ENCODE assay signal across 8 mouse cellular contexts in genomic region chr9:107709096-107709696, GRCm38 (mm10). TPM values are rescaled to one million over a fixed set of nuclear protein-coding genes. Genes with fewer than 3 reads are reported as not detected.
DNase-seq lines count a peak whose midpoint lies in the region; ATAC-seq and TF ChIP-seq lines count a peak whose summit lies in the region.

No protein-coding gene starts in this region.

- peak overlapping the region; percentile 95 for H3K9ac ChIP-seq in embryonic facial prominence, embryonic 14.5 days (ENCODE audit: low read depth, low read length)
- H3K9ac ChIP-seq in intestine, postnatal 0 days (ENCODE audit: low read depth, low read length) = peak overlapping the region; percentile 72
- H3K9ac ChIP-seq in neural tube, embryonic 14.5 days (replicated peaks; ENCODE audit: low read depth, low read length) = peak overlapping the region; percentile 88

- no peak for TF ChIP-seq CTCF in gastrocnemius, adult 2 months (IDR thresholded peaks at IDR 0.05)
- TF ChIP-seq CTCF in intestine, postnatal 0 days (IDR thresholded peaks at IDR 0.05; ENCODE audit: low read depth) = no peak

- peak overlapping the region; percentile 92 for H3K27ac ChIP-seq in gastrocnemius, adult 2 months
- H3K27ac ChIP-seq in embryonic facial prominence, embryonic 14.5 days (replicated peaks; ENCODE audit: low read depth, low read length) = peak overlapping the region; percentile 86
- H3K27ac ChIP-seq in intestine, postnatal 0 days (ENCODE audit: low read depth, low read length) = peak overlapping the region; percentile 66; the same call in 1 of the 2 replicates
- H3K27ac ChIP-seq in neural tube, embryonic 14.5 days (ENCODE audit: low read depth, low read length) = peak overlapping the region; percentile 77

- no peak for ATAC-seq in embryonic facial prominence, embryonic 14.5 days (ENCODE audit: low read depth)
- peak; percentile 17; the same call in 1 of the 2 replicates for ATAC-seq in intestine, postnatal 0 days
- peak; percentile 18; the same call in 1 of the 2 replicates for ATAC-seq in neural tube, embryonic 14.5 days (ENCODE audit: low read depth)
- no peak for ATAC-seq in megakaryocyte progenitor cell, adult 5-6 weeks (replicated peaks; ENCODE audit: poor library complexity)

- WGBS in embryonic facial prominence, embryonic 14.5 days = 0% methylated on average over 17 of the region's 55 CpGs
- under 1% methylated on average over 53 of the region's 55 CpGs for WGBS in intestine, postnatal 0 days
- 0% methylated on average over 39 of the region's 55 CpGs for WGBS in neural tube, embryonic 14.5 days

- peak overlapping the region; percentile 92 for H3K4me2 ChIP-seq in embryonic facial prominence, embryonic 14.5 days (ENCODE audit: low read depth, low read length)
- peak overlapping the region; percentile 99 for H3K4me2 ChIP-seq in intestine, postnatal 0 days (replicated peaks; ENCODE audit: low read depth)
- peak overlapping the region; percentile 88 for H3K4me2 ChIP-seq in neural tube, embryonic 14.5 days (ENCODE audit: low read depth, low read length)

- no peaks in the 10 kb centered on the region for H3K9me3 ChIP-seq in embryonic facial prominence, embryonic 14.5 days (ENCODE audit: control insufficient read depth, low read length)
- no peaks in the 10 kb centered on the region for H3K9me3 ChIP-seq in intestine, postnatal 0 days (ENCODE audit: control insufficient read depth)
- no peaks in the 10 kb centered on the region for H3K9me3 ChIP-seq in neural tube, embryonic 14.5 days (ENCODE audit: control insufficient read depth, low read length)

- intact Hi-C loops in gastrocnemius, adult 2 months (cut with DNase I) = no loop called here

- no peaks in the 10 kb centered on the region for H3K27me3 ChIP-seq in embryonic facial prominence, embryonic 14.5 days (replicated peaks; ENCODE audit: control insufficient read depth, insufficient read depth, low read length)
- H3K27me3 ChIP-seq in intestine, postnatal 0 days (replicated peaks; ENCODE audit: control insufficient read depth, insufficient read depth, low read length) = peaks cover 4% of the 10 kb centered on the region; the same call in 1 of the 2 replicates
- H3K27me3 ChIP-seq in neural tube, embryonic 14.5 days (ENCODE audit: control insufficient read depth, insufficient read depth, low read length) = peaks cover 3% of the 10 kb centered on the region; the same call in 1 of the 2 replicates

- peaks cover 17% of the 10 kb centered on the region for H3K36me3 ChIP-seq in embryonic facial prominence, embryonic 14.5 days (ENCODE audit: control insufficient read depth, insufficient read depth, low read length)
- 0 out of 2 replicates have a peak, but pooled peaks cover 8% of the 10 kb centered on the region for H3K36me3 ChIP-seq in intestine, postnatal 0 days (ENCODE audit: control insufficient read depth, insufficient read depth)
- H3K36me3 ChIP-seq in neural tube, embryonic 14.5 days (ENCODE audit: control insufficient read depth, insufficient read depth, low read length) = no peaks in the 10 kb centered on the region

- DNase-seq in gastrocnemius, adult 2 months = no peak
- DNase-seq in gastrocnemius, postnatal 25 days = no peak
- peak; percentile 33 for DNase-seq in 416B (ENCODE audit: low read depth)
- DNase-seq in embryonic facial prominence, embryonic 14.5 days (ENCODE audit: low spot score) = no peak
- DNase-seq in adrenal gland, postnatal 36 days = no peak

- H3K4me3 ChIP-seq in gastrocnemius, adult 2 months = peak overlapping the region; percentile 88
- peak overlapping the region; percentile 92 for H3K4me3 ChIP-seq in embryonic facial prominence, embryonic 14.5 days (ENCODE audit: low read depth, low read length)
- H3K4me3 ChIP-seq in intestine, postnatal 0 days (ENCODE audit: low read depth, low read length) = peak overlapping the region; percentile 59
- H3K4me3 ChIP-seq in neural tube, embryonic 14.5 days (ENCODE audit: low read depth, low read length) = peak overlapping the region; percentile 79

- peaks cover 39% of the 10 kb centered on the region for H3K4me1 ChIP-seq in embryonic facial prominence, embryonic 14.5 days (ENCODE audit: control insufficient read depth, insufficient read depth, low read length)
- H3K4me1 ChIP-seq in intestine, postnatal 0 days (replicated peaks; ENCODE audit: control insufficient read depth, insufficient read depth, low read length) = peaks cover 6% of the 10 kb centered on the region
- peaks cover 16% of the 10 kb centered on the region for H3K4me1 ChIP-seq in neural tube, embryonic 14.5 days (ENCODE audit: control insufficient read depth, insufficient read depth, low read length)

RNA-seq across cellular contexts. Expression of gene Sema3f, which starts 1.1 kb away (rescaled TPM):
- total RNA-seq in gastrocnemius, adult 2 months (2021) = 1 to 10 TPM; 6.3 to 9.2 TPM
- total RNA-seq in gastrocnemius, postnatal 25 days (2021) = 1 to 10 TPM; 5.9 to 9.7 TPM
- 32.8 and 36.9 TPM in 2 replicates for polyA plus RNA-seq in embryonic facial prominence, embryonic 14.5 days (2014; fragmentation: Nextera tagmentation; extraction: Ambion mirVana)
- polyA plus RNA-seq in intestine, postnatal 0 days (2015; fragmentation: Nextera tagmentation; extraction: Ambion mirVana) = 3.9 and 4.4 TPM in 2 replicates
- polyA plus RNA-seq in neural tube, embryonic 14.5 days (2014; fragmentation: Nextera tagmentation; extraction: Ambion mirVana) = 17.0 and 18.7 TPM in 2 replicates
- total RNA-seq in adrenal gland, postnatal 36 days (2021) = 10 to 100 TPM; 22.6 to 41.3 TPM
- not detected in 2 replicates for total RNA-seq in megakaryocyte progenitor cell, adult 5-6 weeks (2015)
- total RNA-seq in megakaryocyte progenitor cell, adult 5-6 weeks (2017) = 1.00 TPM in 1 of 2 replicates, not detected in the other

RNA-seq across cellular contexts. Expression of gene Gnat1, which starts 29.7 kb away (rescaled TPM):
- not detected for total RNA-seq in gastrocnemius, adult 2 months (2021)
- total RNA-seq in gastrocnemius, postnatal 25 days (2021) = not detected
- 0.79 and 1.5 TPM in 2 replicates for polyA plus RNA-seq in embryonic facial prominence, embryonic 14.5 days (2014; fragmentation: Nextera tagmentation; extraction: Ambion mirVana)
- polyA plus RNA-seq in intestine, postnatal 0 days (2015; fragmentation: Nextera tagmentation; extraction: Ambion mirVana) = 1.6 and 1.9 TPM in 2 replicates
- polyA plus RNA-seq in neural tube, embryonic 14.5 days (2014; fragmentation: Nextera tagmentation; extraction: Ambion mirVana) = 1.4 and 2.7 TPM in 2 replicates
- total RNA-seq in adrenal gland, postnatal 36 days (2021) = not detected
- 0.12 TPM in 1 of 2 replicates, not detected in the other for total RNA-seq in megakaryocyte progenitor cell, adult 5-6 weeks (2015)
- total RNA-seq in megakaryocyte progenitor cell, adult 5-6 weeks (2017) = not detected in 2 replicates

RNA-seq across cellular contexts. Expression of gene Slc38a3, which starts 39.9 kb away (rescaled TPM):
- total RNA-seq in gastrocnemius, adult 2 months (2021) = 10 to 100 TPM; 60.8 to 94.7 TPM
- total RNA-seq in gastrocnemius, postnatal 25 days (2021) = 10 to 100 TPM; 72.1 to 77.5 TPM
- polyA plus RNA-seq in embryonic facial prominence, embryonic 14.5 days (2014; fragmentation: Nextera tagmentation; extraction: Ambion mirVana) = 7.0 and 7.8 TPM in 2 replicates
- 15.5 and 15.6 TPM in 2 replicates for polyA plus RNA-seq in intestine, postnatal 0 days (2015; fragmentation: Nextera tagmentation; extraction: Ambion mirVana)
- polyA plus RNA-seq in neural tube, embryonic 14.5 days (2014; fragmentation: Nextera tagmentation; extraction: Ambion mirVana) = 31.3 and 36.6 TPM in 2 replicates
- 1 to 10 TPM in 1 of 2 experiments, under 1 TPM in 1; 0.30 to 1.0 TPM for total RNA-seq in adrenal gland, postnatal 36 days (2021)
- not detected in 2 replicates for total RNA-seq in megakaryocyte progenitor cell, adult 5-6 weeks (2015)
- total RNA-seq in megakaryocyte progenitor cell, adult 5-6 weeks (2017) = not detected in 2 replicates

Comparison
In these comparisons a context has a peak if more than half of its experiments do, and no peak if none do; other contexts are left out.
1. ATAC-seq: peak in intestine, postnatal 0 days (single experiment) and neural tube, embryonic 14.5 days (single experiment); none in embryonic facial prominence, embryonic 14.5 days (single experiment) and megakaryocyte progenitor cell, adult 5-6 weeks (single experiment).
2. RNA of gene Slc38a3, which starts 39.9 kb away (total RNA-seq): 60.8 to 94.7 TPM in gastrocnemius, adult 2 months and 72.1 to 77.5 TPM in gastrocnemius, postnatal 25 days; 0.30 to 1.0 TPM in adrenal gland, postnatal 36 days and not detected in megakaryocyte progenitor cell, adult 5-6 weeks; every median in the first group is over 10 times any median in the second.
3. Peak in every context shown above with its lines, with median percentiles within 50 percentile points of each other: H3K27ac ChIP-seq, H3K4me3 ChIP-seq, H3K4me2 ChIP-seq and H3K9ac ChIP-seq.